Mouse (Mus musculus) hindbrain, embryonic 12.5 days (tissue): ENCODE data around the gene Anln. TPM values are rescaled to one million over a fixed set of nuclear protein-coding genes. Genes with fewer than 3 reads are reported as not detected.
"Not testable (repeated sequence)": the region's sequence is repeated elsewhere in the genome, so short reads cannot be mapped to it uniquely, and the experiment has no call there.

ENCODE experiments used
- ATAC-seq: fragments of 200-750 bp; cut with Nextera tagmentation; 2 replicates; pipeline ENCODE4 v1.8.0; 2017; ENCODE audit warnings: moderate TSS enrichment; ENCODE audit not compliant: low FRiP score
- H3K27ac ChIP-seq: fragments of 300-500 bp; sonication (generic); 2 replicates; pipeline ENCODE4 v1.5.1; 2016; ENCODE audit warnings: mild to moderate bottlenecking
- H3K27me3 ChIP-seq: fragments of 300-500 bp; sonication (generic); 2 replicates; pipeline ENCODE4 v1.6.1; 2016; ENCODE audit warnings: mild to moderate bottlenecking
- H3K36me3 ChIP-seq: fragments of 300-500 bp; sonication (generic); 2 replicates; pipeline ENCODE4 v1.6.1; 2016; ENCODE audit warnings: mild to moderate bottlenecking
- H3K4me1 ChIP-seq: fragments of 300-500 bp; sonication (generic); 2 replicates; pipeline ENCODE4 v1.6.1; 2016
- H3K4me2 ChIP-seq: fragments of 300-500 bp; sonication (generic); replicated peaks from 2 replicates; pipeline ENCODE4 v1.6.1; 2016; ENCODE audit warnings: mild to moderate bottlenecking
- H3K4me3 ChIP-seq: fragments of 300-500 bp; sonication (generic); 2 replicates; pipeline ENCODE4 v1.5.1; 2016; ENCODE audit warnings: mild to moderate bottlenecking
- H3K9ac ChIP-seq: fragments of 300-500 bp; sonication (generic); 2 replicates; pipeline ENCODE4 v1.6.1; 2016; ENCODE audit warnings: mild to moderate bottlenecking, moderate library complexity
- H3K9me3 ChIP-seq: fragments of 300-500 bp; sonication (generic); replicated peaks from 2 replicates; pipeline ENCODE4 v1.6.1; 2016; ENCODE audit warnings: mild to moderate bottlenecking
- WGBS: fragments of 180-500 bp; shearing (Covaris S2); methylation state at CpG from one replicate; pipeline ENCODE4 v1.1.7; 2016; 5-methylcytosine and 5-hydroxymethylcytosine counted together
- polyA plus RNA-seq: library from polyadenylated mRNA; unstranded; fragments of >200 nt; fragmentation: Nextera tagmentation; extraction: Ambion mirVana; gene quantifications from 2 replicates; pipeline ENCODE4 v1.2.1, GENCODE M21; 2016

Anln gene
- polyA plus RNA-seq, 1 experiment from 2014 or later = 28.6 TPM

DNA sequence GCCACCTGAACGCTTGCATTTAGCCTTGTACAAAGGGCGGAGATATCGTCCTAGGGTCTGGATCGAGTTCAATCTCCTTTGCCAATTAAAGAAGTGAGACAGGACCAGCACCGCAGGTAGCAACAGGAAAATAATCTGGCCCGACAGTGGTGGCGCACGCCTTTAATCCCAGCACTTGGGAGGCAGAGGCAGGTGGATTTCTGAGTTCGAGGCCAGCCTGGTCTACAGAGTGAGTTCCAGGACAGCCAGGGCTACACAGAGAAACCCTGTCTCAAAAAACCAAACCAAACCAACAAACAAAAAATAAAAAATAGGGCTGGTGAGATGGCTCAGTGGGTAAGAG lies 81.1 kb downstream of the Anln start:
- Histone ChIP-seq H3K4me2 (peak overlapping the region; percentile 74), H3K27ac (peak overlapping the region; percentile 85), H3K36me3 (peaks cover 24% of the 10 kb centered on the region), H3K4me1 (peaks cover 16% of the 10 kb centered on the region), H3K9me3 (peaks cover 11% of the 10 kb centered on the region), H3K4me3 (peak overlapping the region; percentile 92), H3K9ac (peak overlapping the region; percentile 97)
- WGBS = 9% methylated on average over 9 of the region's 9 CpGs
- ATAC-seq, H3K27me3 ChIP-seq: not testable (repeated sequence)

DNA sequence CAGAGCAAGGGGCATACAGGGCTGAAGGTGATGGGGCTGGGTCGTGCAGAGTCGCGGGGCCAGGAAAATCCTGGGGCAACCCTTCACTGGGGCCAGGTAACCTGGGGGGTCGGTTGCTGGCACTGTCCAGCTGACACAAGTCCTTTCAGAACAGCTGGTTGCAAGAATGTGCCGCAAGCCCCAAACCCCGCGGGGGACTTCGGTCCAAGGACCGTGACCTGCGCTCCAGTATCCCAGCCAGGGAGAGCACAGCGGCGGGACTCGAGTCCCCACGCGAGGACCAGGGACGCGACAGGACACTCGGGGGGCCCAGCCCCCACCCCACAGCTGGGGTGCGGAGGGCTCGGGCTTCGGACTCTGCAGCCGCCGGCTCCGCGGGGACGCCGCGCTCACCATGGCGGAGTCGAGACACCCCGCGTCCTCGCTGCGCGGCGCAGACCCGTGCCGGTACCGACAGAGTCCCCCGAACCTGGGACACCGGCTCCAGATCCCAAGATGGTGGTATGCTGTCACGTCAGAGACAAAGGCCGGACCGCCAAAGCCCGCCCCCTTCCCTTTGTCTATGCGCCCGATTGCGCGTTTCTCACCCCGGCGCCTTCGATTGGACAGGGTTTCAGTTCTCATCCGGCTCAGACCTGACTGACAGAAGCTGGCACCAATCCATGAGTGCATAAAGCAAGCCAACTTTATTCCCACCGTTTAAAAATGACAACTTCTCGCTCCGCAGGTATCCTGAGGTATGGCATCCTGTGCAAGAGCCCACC lies 81.7 kb downstream of the Anln start, which contains the start of gene Zfp810:
Gene Zfp810 (minus strand): TSS at position 493 of the 764 bp plus-strand sequence.
- peak within 1 kb of the TSS; percentile 97 for H3K9ac ChIP-seq
- WGBS = under 1% methylated on average over 56 of the region's 56 CpGs
- H3K27ac ChIP-seq = peak within 1 kb of the TSS; percentile 85
- H3K36me3 ChIP-seq = peaks cover 30% of the 10 kb centered on the region
- H3K4me1 ChIP-seq = peaks cover 16% of the 10 kb centered on the region
- H3K9me3 ChIP-seq = peaks cover 11% of the 10 kb centered on the region
- no peaks in the 10 kb centered on the region for H3K27me3 ChIP-seq
- ATAC-seq = peak; percentile 99
- H3K4me2 ChIP-seq = peak within 1 kb of the TSS; percentile 74
- peak within 1 kb of the TSS; percentile 92 for H3K4me3 ChIP-seq

DNA sequence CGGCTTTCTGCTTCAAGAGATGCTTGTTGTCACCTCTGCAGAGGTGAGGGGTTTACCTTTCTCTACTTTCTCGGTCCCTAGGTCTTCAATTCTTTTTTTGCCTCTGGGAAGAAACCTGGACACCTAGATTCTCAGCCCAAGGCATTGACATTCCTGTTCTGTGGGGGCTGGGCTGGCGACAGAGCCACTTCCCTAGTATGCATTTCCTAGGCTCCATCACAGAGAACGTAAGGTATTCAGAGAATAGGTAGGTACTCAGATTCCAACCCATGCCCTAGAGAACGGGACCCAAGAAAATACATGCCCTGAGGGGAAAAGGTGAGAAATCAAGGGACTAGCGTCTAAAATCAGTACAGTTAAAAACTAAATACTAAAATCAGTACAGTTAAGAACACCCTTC lies 82.3 kb downstream of the Anln start:
- no peak for ATAC-seq
- peaks cover 11% of the 10 kb centered on the region for H3K9me3 ChIP-seq
- peaks cover 16% of the 10 kb centered on the region for H3K4me1 ChIP-seq
- peak overlapping the region; percentile 97 for H3K9ac ChIP-seq
- peak overlapping the region; percentile 74 for H3K4me2 ChIP-seq
- peaks cover 34% of the 10 kb centered on the region for H3K36me3 ChIP-seq
- peak overlapping the region; percentile 85 for H3K27ac ChIP-seq
- WGBS = 14% methylated on average over 6 of the region's 6 CpGs
- H3K27me3 ChIP-seq = no peaks in the 10 kb centered on the region
- H3K4me3 ChIP-seq = peak overlapping the region; percentile 92

DNA sequence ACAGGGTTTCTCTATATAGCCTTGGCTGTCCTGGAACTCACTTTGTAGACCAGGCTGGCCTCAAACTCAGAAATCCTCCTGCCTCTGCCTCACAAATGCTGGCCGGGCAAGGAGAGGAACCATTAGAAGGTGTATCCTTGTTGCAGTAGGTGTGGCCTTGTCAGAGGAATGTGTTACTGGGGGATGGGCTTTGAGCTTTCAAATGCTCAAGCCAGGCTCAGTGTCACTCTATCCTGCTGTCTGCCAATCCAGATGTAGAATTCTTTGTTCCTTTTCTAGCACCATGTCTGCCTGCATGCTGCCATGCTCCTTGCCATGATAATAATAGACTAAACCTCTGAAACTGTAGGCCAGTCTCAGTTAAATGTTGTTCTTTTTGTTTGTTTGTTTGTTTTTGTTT lies 86.8 kb downstream of the Anln start:
- Histone ChIP-seq H3K9me3 (peaks cover 11% of the 10 kb centered on the region), H3K27me3 (no peaks in the 10 kb centered on the region), H3K9ac (no peak overlapping the region), H3K27ac (no peak overlapping the region), H3K4me1 (peaks cover 16% of the 10 kb centered on the region), H3K4me2 (no peak overlapping the region), H3K36me3 (peaks cover 72% of the 10 kb centered on the region), H3K4me3 (no peak overlapping the region)
- 100% methylated on average over 1 of the region's 1 CpGs for WGBS
- ATAC-seq = no peak

Other genes starting within 250 kb of the Anln start
- gene Pigyl, start 232.3 kb downstream of the Anln start, polyA plus RNA-seq = 58.8 and 65.6 TPM in 2 replicates
- 0.26 TPM in 1 of 2 replicates, not detected in the other for gene Zfp872, start 201.1 kb downstream of the Anln start, polyA plus RNA-seq
- gene Zfp809, start 163.5 kb downstream of the Anln start, polyA plus RNA-seq = 10.5 and 11.5 TPM in 2 replicates
- gene Zfp599, start 129.3 kb downstream of the Anln start, polyA plus RNA-seq = 6.5 and 6.9 TPM in 2 replicates
- 39.0 and 40.3 TPM in 2 replicates for gene Zfp810, start 81.5 kb downstream of the Anln start, polyA plus RNA-seq
- gene 9530077C05Rik, start 22.3 kb upstream of the Anln start, polyA plus RNA-seq = 5.7 and 7.5 TPM in 2 replicates
- not detected in 2 replicates for gene Gm17545, start 65.1 kb upstream of the Anln start, polyA plus RNA-seq
- gene Rp9, start 80.6 kb upstream of the Anln start, polyA plus RNA-seq = 63.8 and 66.5 TPM in 2 replicates
- gene Bbs9, start 86.5 kb upstream of the Anln start, polyA plus RNA-seq = 19.5 and 21.5 TPM in 2 replicates